Mouse (Mus musculus): ENCODE results near the gene Mst1r. TPM values are rescaled to one million over a fixed set of nuclear protein-coding genes. Genes with fewer than 3 reads are reported as not detected.

The Mst1r gene
- polyA plus RNA-seq (2015; fragmentation: Nextera tagmentation; extraction: Ambion mirVana) = 2.1 and 2.8 TPM in 2 replicates

GRCm38 (mm10) chr9:107906252-107906966 is at the start of gene Mst1r:
TSS of gene Mst1r (plus strand) at chr9:107906873.
- peak within 1 kb of the TSS; percentile 62 for H3K9ac ChIP-seq (replicated peaks; ENCODE audit: low read length)
- peak within 1 kb of the TSS; percentile 74 for H3K4me2 ChIP-seq (replicated peaks; ENCODE audit: low read depth, low read length)
- H3K27me3 ChIP-seq (ENCODE audit: insufficient read depth, low read length) = peaks cover 3% of the 10 kb centered on the region; the same call in 1 of the 2 replicates
- H3K36me3 ChIP-seq (ENCODE audit: insufficient read depth, low read length) = no peaks in the 10 kb centered on the region
- peak within 1 kb of the TSS; percentile 44 for H3K4me3 ChIP-seq (ENCODE audit: low read length)
- H3K4me1 ChIP-seq (ENCODE audit: insufficient read depth, low read length) = peaks cover 43% of the 10 kb centered on the region
- WGBS = 6% methylated on average over 17 of the region's 19 CpGs
- peak; percentile 84 for ATAC-seq (ENCODE audit: low FRiP score, low TSS enrichment)
- peak within 1 kb of the TSS; percentile 71 for H3K27ac ChIP-seq (ENCODE audit: low read length)
- no peaks in the 10 kb centered on the region for H3K9me3 ChIP-seq (ENCODE audit: low read length)

DNA sequence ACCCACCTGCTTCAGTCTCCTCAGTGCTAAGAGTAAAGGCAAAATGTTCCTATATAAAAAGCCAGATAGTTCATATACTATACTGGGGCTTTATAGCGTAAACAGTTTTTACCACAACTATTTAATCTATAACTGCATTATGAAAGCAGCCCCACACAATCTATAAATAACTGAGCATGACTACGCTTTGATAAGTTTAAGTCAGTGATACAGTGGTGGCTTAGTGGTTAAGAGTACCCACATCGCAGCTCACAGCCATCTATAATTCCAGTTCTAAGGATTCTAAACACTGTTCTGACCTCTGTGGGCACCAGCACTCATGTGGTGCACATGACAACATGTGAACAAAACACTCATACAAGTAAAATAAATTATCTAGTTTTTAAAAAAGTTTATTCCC is 48.3 kb upstream of the Mst1r start:
- Histone ChIP-seq H3K9ac (replicated peaks; ENCODE audit: low read length) (no peak overlapping the region), H3K4me1 (ENCODE audit: insufficient read depth, low read length) (no peaks in the 10 kb centered on the region), H3K27me3 (ENCODE audit: insufficient read depth, low read length) (no peaks in the 10 kb centered on the region), H3K4me3 (ENCODE audit: low read length) (no peak overlapping the region), H3K36me3 (ENCODE audit: insufficient read depth, low read length) (peaks cover 22% of the 10 kb centered on the region; the same call in 1 of the 2 replicates), H3K9me3 (ENCODE audit: low read length) (no peaks in the 10 kb centered on the region), H3K4me2 (replicated peaks; ENCODE audit: low read depth, low read length) (no peak overlapping the region), H3K27ac (ENCODE audit: low read length) (no peak overlapping the region)
- WGBS = 96% methylated on average over 3 of the region's 3 CpGs
- ATAC-seq (ENCODE audit: low FRiP score, low TSS enrichment) = no peak

GRCm38 (mm10) chr9:107864493-107864892 is 42.2 kb upstream of the Mst1r start:
- Histone ChIP-seq H3K27ac (ENCODE audit: low read length) (no peak overlapping the region), H3K4me2 (replicated peaks; ENCODE audit: low read depth, low read length) (no peak overlapping the region), H3K4me1 (ENCODE audit: insufficient read depth, low read length) (no peaks in the 10 kb centered on the region), H3K4me3 (ENCODE audit: low read length) (no peak overlapping the region), H3K9ac (replicated peaks; ENCODE audit: low read length) (no peak overlapping the region), H3K27me3 (ENCODE audit: insufficient read depth, low read length) (no peaks in the 10 kb centered on the region), H3K9me3 (ENCODE audit: low read length) (no peaks in the 10 kb centered on the region), H3K36me3 (ENCODE audit: insufficient read depth, low read length) (peaks cover 10% of the 10 kb centered on the region; the same call in 1 of the 2 replicates)
- 73% methylated on average over 1 of the region's 1 CpGs for WGBS
- ATAC-seq (ENCODE audit: low FRiP score, low TSS enrichment) = no peak

DNA sequence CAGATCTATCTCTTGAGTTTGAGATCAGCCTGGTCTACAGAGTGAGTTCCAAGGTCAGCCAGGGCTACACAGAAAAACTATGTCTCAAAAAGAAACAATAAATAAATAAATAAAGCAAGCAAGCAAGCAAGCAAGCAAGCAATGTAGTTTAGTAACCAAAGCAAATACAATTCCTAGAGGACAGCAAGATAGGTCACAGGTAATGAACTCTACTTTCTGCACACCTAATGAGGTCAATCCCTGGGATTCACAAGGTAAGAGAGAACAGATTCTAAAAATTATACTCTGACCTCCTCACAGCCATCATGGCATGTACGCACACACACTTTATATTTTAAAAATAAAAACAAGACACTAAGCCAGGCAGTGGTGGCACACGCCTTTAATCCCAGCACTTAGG is 40.6 kb upstream of the Mst1r start:
- 98% methylated on average over 2 of the region's 2 CpGs for WGBS
- Histone ChIP-seq H3K36me3 (ENCODE audit: insufficient read depth, low read length) (0 out of 2 replicates have a peak, but pooled peaks cover 5% of the 10 kb centered on the region), H3K9ac (replicated peaks; ENCODE audit: low read length) (no peak overlapping the region), H3K9me3 (ENCODE audit: low read length) (no peaks in the 10 kb centered on the region), H3K4me3 (ENCODE audit: low read length) (no peak overlapping the region), H3K4me2 (replicated peaks; ENCODE audit: low read depth, low read length) (no peak overlapping the region), H3K4me1 (ENCODE audit: insufficient read depth, low read length) (peaks cover 2% of the 10 kb centered on the region; the same call in 1 of the 2 replicates), H3K27me3 (ENCODE audit: insufficient read depth, low read length) (no peaks in the 10 kb centered on the region), H3K27ac (ENCODE audit: low read length) (no peak overlapping the region)
- no peak for ATAC-seq (ENCODE audit: low FRiP score, low TSS enrichment)

DNA sequence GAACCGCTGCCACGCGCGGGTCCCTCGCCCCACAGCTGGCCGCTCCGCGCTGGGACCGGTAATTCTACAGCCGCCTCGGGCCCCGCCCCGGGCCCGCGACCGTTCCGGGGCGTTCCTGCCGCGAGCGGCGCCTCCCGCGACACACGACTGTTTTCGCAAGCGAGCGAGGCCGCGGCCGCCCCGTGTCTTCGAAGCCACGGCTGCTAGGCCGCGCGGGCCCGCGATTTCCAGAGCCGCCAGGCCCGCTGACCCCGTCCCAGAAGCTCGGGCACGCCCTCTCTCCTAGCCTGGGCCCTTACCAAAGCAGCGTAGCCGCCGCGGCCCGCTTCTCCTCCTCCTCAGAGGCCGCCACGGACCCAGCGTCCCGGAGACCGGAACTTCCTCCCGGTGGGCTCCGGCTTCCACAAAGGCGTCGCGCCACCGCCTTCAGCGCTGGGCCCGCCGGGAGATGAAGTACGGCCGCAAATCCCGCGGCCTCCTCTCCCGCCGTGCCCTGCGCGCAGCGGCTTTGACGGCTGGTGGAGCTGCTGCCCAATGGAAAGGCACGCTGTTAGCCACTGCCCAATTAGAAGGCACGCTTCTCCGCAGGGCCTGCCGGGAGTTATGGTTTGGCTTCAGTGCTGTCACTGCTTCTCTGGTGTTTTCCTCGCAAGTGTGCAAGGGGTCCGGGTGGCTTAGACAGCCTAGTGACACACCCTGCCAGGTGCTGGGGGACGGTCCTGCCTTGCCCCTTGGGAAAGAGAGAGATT is 34.1 kb upstream of the Mst1r start:
- Histone ChIP-seq H3K4me1 (ENCODE audit: insufficient read depth, low read length) (peaks cover 13% of the 10 kb centered on the region), H3K27me3 (ENCODE audit: insufficient read depth, low read length) (no peaks in the 10 kb centered on the region), H3K36me3 (ENCODE audit: insufficient read depth, low read length) (no peaks in the 10 kb centered on the region), H3K9ac (replicated peaks; ENCODE audit: low read length) (peak overlapping the region; percentile 97), H3K4me2 (replicated peaks; ENCODE audit: low read depth, low read length) (peak overlapping the region; percentile 83), H3K9me3 (ENCODE audit: low read length) (no peaks in the 10 kb centered on the region), H3K4me3 (ENCODE audit: low read length) (peak overlapping the region; percentile 99), H3K27ac (ENCODE audit: low read length) (peak overlapping the region; percentile 95)
- WGBS = under 1% methylated on average over 80 of the region's 80 CpGs
- peak; percentile 100 for ATAC-seq (ENCODE audit: low FRiP score, low TSS enrichment)

DNA sequence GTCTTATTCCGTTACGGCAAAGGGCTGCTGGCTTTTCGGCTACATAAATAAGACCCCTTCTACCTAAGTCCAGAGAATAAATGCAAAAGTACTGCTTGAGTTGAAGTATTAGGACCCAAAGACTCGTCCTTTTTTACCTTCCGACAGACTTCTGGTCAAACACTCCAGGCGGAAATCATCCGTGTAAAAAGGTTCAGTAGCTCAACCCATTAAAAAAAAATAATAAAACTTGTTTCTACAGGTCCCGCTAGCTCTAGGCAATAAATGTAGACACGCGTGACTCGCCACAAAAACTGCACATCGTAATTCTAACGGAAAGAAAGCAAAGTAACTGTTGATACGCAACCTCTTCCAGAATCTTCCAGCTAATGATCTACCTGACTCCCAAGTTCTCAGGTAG is 33.5 kb upstream of the Mst1r start, which contains the start of gene Rbm6:
Rbm6 (minus strand) TSS at position 101 of the 400 bp plus-strand sequence.
- WGBS = 8% methylated on average over 14 of the region's 14 CpGs
- ATAC-seq (ENCODE audit: low FRiP score, low TSS enrichment) = no peak
- H3K4me2 ChIP-seq (replicated peaks; ENCODE audit: low read depth, low read length) = peak within 1 kb of the TSS; percentile 83
- H3K36me3 ChIP-seq (ENCODE audit: insufficient read depth, low read length) = no peaks in the 10 kb centered on the region
- no peaks in the 10 kb centered on the region for H3K9me3 ChIP-seq (ENCODE audit: low read length)
- peaks cover 13% of the 10 kb centered on the region for H3K4me1 ChIP-seq (ENCODE audit: insufficient read depth, low read length)
- H3K9ac ChIP-seq (replicated peaks; ENCODE audit: low read length) = peak within 1 kb of the TSS; percentile 97
- no peaks in the 10 kb centered on the region for H3K27me3 ChIP-seq (ENCODE audit: insufficient read depth, low read length)
- H3K27ac ChIP-seq (ENCODE audit: low read length) = peak within 1 kb of the TSS; percentile 95
- peak within 1 kb of the TSS; percentile 99 for H3K4me3 ChIP-seq (ENCODE audit: low read length)

- ATAC-seq (ENCODE audit: low FRiP score, low TSS enrichment) = no peak
- Histone ChIP-seq H3K9me3 (ENCODE audit: low read length) (no peaks in the 10 kb centered on the region), H3K4me1 (ENCODE audit: insufficient read depth, low read length) (no peaks in the 10 kb centered on the region), H3K36me3 (ENCODE audit: insufficient read depth, low read length) (no peaks in the 10 kb centered on the region), H3K4me2 (replicated peaks; ENCODE audit: low read depth, low read length) (no peak overlapping the region), H3K27me3 (ENCODE audit: insufficient read depth, low read length) (no peaks in the 10 kb centered on the region; the same call in 1 of the 2 replicates), H3K27ac (ENCODE audit: low read length) (no peak overlapping the region), H3K4me3 (ENCODE audit: low read length) (no peak overlapping the region), H3K9ac (replicated peaks; ENCODE audit: low read length) (no peak overlapping the region)
- 68% methylated on average over 4 of the region's 4 CpGs for WGBS
These were observed 26.3 kb upstream of the Mst1r start for GRCm38 (mm10) chr9:107880411-107880810.

DNA sequence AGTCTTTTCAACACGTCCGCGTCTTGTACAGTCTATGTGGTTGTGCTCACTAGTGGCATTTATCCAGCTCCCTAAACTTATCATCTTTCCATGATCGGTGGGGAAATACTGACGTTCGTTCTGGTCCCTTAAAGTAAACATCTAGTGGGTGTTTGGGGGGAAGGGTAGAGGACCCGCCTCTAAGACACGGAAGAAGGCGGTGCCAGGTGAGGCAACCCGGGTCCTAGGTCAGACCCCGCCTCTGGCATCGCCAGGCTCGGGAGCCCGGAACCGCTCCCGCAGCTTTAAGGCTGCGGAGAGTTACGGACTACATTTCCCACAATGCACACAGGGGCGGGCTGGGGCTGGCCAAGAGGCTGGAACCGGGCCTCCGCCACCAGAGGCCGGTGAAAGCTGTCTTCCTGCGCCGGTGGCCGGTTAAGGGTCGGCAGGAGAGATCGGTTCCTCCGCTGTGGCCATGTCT is 18.8 kb upstream of the Mst1r start, which contains the start of gene Mon1a:
Mon1a (plus strand) TSS at position 348 of the 463 bp plus-strand sequence.
- Histone ChIP-seq H3K9ac (replicated peaks; ENCODE audit: low read length) (peak within 1 kb of the TSS; percentile 85), H3K27me3 (ENCODE audit: insufficient read depth, low read length) (peaks cover 2% of the 10 kb centered on the region; the same call in 1 of the 2 replicates), H3K4me3 (ENCODE audit: low read length) (peak within 1 kb of the TSS; percentile 85), H3K36me3 (ENCODE audit: insufficient read depth, low read length) (no peaks in the 10 kb centered on the region), H3K27ac (ENCODE audit: low read length) (peak within 1 kb of the TSS; percentile 70; the same call in 1 of the 2 replicates), H3K4me2 (replicated peaks; ENCODE audit: low read depth, low read length) (peak within 1 kb of the TSS; percentile 89), H3K9me3 (ENCODE audit: low read length) (no peaks in the 10 kb centered on the region), H3K4me1 (ENCODE audit: insufficient read depth, low read length) (peaks cover 6% of the 10 kb centered on the region)
- ATAC-seq (ENCODE audit: low FRiP score, low TSS enrichment) = peak; percentile 98
- whole genome bisulfite sequencing = under 1% methylated on average over 28 of the region's 28 CpGs

DNA sequence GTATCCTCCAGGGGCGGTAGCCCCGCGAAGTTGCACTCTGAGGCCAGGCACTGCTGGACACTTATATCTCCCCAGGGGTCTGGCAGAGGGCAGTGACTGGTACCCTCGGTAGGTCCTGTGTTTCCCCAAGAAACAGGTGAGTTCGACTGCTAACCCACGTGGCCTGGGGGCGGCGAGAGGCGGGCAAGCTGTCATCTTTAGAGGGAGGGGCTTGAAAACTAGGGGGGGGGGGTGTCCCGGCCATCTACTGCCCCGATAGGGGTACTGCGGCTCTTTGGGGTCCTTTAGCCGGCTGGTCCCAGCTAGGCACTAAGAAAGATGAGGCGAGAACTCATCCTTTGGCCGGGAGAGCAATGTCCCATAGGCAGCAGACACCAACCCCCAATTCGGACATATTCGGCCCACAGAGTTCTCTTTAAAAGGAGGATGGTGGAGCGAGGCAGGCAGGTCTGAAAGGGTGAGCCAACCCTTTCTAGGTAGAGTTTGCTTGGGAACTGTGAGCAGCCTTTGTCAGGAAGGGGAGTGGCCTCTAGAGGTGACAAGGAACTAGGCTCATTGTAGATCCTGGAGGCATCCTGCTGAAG is 18.3 kb upstream of the Mst1r start:
- Histone ChIP-seq H3K27ac (ENCODE audit: low read length) (peak overlapping the region; percentile 70; the same call in 1 of the 2 replicates), H3K4me3 (ENCODE audit: low read length) (peak overlapping the region; percentile 85), H3K4me1 (ENCODE audit: insufficient read depth, low read length) (peaks cover 6% of the 10 kb centered on the region), H3K9ac (replicated peaks; ENCODE audit: low read length) (peak overlapping the region; percentile 85), H3K27me3 (ENCODE audit: insufficient read depth, low read length) (peaks cover 2% of the 10 kb centered on the region; the same call in 1 of the 2 replicates), H3K4me2 (replicated peaks; ENCODE audit: low read depth, low read length) (peak overlapping the region; percentile 89), H3K9me3 (ENCODE audit: low read length) (no peaks in the 10 kb centered on the region), H3K36me3 (ENCODE audit: insufficient read depth, low read length) (no peaks in the 10 kb centered on the region)
- WGBS = 0% methylated on average over 18 of the region's 18 CpGs
- ATAC-seq (ENCODE audit: low FRiP score, low TSS enrichment) = peak; percentile 85
